Mouse (Mus musculus): ENCODE measurements around the gene Ankrd54. TPM values are rescaled to one million over a fixed set of nuclear protein-coding genes. Genes with fewer than 3 reads are reported as not detected.

The Ankrd54 gene
- polyA plus RNA-seq, 2 experiments = 37.7 to 39.9 TPM

DNA sequence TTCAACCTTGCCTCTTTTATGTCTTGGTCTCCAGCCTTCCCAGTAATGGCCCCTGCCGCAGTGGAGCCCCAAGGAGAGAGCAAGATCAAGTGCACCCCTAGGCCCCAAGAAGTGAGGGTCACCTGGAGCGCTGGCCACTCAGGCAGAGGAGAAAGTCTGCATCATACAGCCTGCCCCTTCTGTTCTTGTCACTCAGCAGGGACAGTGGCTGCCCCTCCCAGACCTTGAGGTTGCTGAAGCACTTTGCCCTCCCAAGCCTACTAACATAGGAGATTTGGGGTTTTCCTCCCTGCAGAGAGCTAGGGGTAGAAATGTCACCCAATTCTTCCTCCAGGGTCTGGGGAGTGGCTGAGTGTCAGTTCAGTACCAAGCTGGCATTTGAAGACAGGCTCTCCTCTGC, 10.3 kb downstream of the Ankrd54 start:
- no peak overlapping the region for H3K9ac ChIP-seq (replicated peaks)
- DNase-seq (ENCODE audit: low read depth in 3 of 3, low spot score in 3 of 3) = no peak
- H3K9me3 ChIP-seq (ENCODE audit: control insufficient read depth, low read length) = no peaks in the 10 kb centered on the region
- 93% methylated on average over 2 of the region's 2 CpGs for WGBS (ENCODE audit: insufficient replicate concordance)
- no peak overlapping the region for H3K4me2 ChIP-seq (ENCODE audit: low read depth)
- H3K4me3 ChIP-seq (ENCODE audit: insufficient read depth in 1 of 2, low read depth in 2 of 2, low read length in 2 of 2) = no peak overlapping the region
- TF ChIP-seq EP300 (IDR thresholded peaks at IDR 0.05; ENCODE audit: low read depth) = no peak
- TF ChIP-seq CTCF (IDR thresholded peaks at IDR 0.05; ENCODE audit: low read depth) = no peak
- peaks cover 46% of the 10 kb centered on the region for H3K36me3 ChIP-seq (replicated peaks; ENCODE audit: control insufficient read depth, insufficient read depth, low read depth)
- no peaks in the 10 kb centered on the region for H3K27me3 ChIP-seq (ENCODE audit: control insufficient read depth, insufficient read depth, low read length)
- no peak overlapping the region for H3K27ac ChIP-seq
- peaks cover 0 to 10% of the 10 kb centered on the region in 2 experiments; a peak in 3 of 4 replicates for H3K4me1 ChIP-seq (replicated peaks; ENCODE audit: control insufficient read depth in 2 of 2, insufficient read depth in 2 of 2, low read length in 1 of 2)
- no peak for ATAC-seq (ENCODE audit: insufficient read depth)

DNA sequence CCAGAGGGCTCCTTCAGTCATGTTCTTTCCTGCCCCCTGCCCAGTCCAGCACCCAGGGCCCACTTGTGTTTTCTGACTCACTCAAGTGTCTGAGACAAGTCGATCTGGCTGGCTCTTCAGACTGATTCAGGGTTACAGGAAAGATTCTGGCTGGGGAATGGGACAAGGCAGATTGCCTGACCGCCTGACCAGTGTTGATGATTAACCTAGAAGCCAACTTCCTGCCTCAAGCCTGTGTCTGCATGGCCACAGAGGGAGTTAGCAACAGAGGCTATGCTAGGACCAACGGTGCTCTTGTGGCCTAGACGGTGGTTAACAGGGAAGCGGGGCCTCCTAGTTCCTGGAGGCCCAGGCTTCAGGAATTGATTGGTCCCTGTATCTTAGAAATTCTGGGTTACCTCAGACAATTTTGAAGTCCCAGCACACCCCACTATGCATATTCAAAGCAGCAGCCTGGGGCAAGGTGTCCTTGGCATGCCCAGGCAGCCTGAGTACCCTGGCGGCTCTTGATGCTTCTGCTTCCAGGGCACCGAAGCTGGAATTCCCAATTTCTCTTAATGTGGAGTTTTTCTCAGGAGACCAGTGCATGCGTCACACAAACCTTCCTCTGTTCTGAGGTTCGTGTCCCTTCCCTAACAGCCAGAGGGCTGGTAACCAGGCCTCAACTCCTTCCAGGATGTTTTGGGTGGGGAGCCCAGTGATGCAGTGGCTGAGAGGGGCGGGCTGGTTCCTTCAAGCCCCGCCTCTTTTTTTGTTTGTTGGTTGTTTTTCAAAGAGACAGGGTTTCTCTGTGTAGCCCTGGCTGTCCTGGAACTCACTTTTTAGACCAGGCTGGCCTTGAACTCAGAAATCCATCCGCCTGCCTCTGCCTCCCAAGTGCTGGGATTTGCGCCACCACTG, 11.0 kb downstream of the Ankrd54 start:
- no peak overlapping the region for H3K4me3 ChIP-seq (ENCODE audit: insufficient read depth in 1 of 2, low read depth in 2 of 2, low read length in 2 of 2)
- H3K9me3 ChIP-seq (ENCODE audit: control insufficient read depth, low read length) = no peaks in the 10 kb centered on the region
- H3K27ac ChIP-seq = no peak overlapping the region
- WGBS (ENCODE audit: insufficient replicate concordance) = 46% methylated on average over 13 of the region's 13 CpGs
- TF ChIP-seq EP300 (IDR thresholded peaks at IDR 0.05; ENCODE audit: low read depth) = no peak
- TF ChIP-seq CTCF (IDR thresholded peaks at IDR 0.05; ENCODE audit: low read depth) = no peak
- H3K4me2 ChIP-seq (ENCODE audit: low read depth) = peak overlapping the region; percentile 16; the same call in 1 of the 2 replicates
- H3K36me3 ChIP-seq (replicated peaks; ENCODE audit: control insufficient read depth, insufficient read depth, low read depth) = peaks cover 39% of the 10 kb centered on the region
- ATAC-seq (ENCODE audit: insufficient read depth) (peak; percentile 19; the same call in 1 of the 2 replicates), DNase-seq (ENCODE audit: low read depth in 3 of 3, low spot score in 3 of 3) (no peak)
- no peak overlapping the region for H3K9ac ChIP-seq (replicated peaks)
- peaks cover 0 to 9% of the 10 kb centered on the region in 2 experiments; a peak in 2 of 4 replicates for H3K4me1 ChIP-seq (replicated peaks; ENCODE audit: control insufficient read depth in 2 of 2, insufficient read depth in 2 of 2, low read length in 1 of 2)
- no peaks in the 10 kb centered on the region for H3K27me3 ChIP-seq (ENCODE audit: control insufficient read depth, insufficient read depth, low read length)

DNA sequence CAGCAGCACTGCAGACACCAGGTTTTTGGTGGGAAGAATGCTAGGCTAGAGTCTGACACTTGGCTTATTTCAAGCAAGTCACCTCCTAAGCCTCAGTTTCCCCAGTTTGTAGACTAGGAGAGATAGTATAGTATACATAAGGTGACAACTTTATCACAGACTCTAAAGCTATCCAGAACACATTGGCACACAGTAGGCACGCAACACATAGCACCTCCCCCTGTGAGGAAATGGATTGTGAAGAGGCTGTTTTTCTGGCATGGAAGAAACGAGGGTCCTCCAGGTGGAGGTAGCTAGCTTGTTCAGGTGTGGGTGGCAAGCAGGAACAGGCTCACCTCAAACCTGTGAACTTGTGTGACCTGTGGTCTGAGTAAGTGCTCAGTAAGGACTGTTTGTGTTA, 11.7 kb downstream of the Ankrd54 start:
- Histone ChIP-seq H3K4me1 (replicated peaks; ENCODE audit: control insufficient read depth in 2 of 2, insufficient read depth in 2 of 2, low read length in 1 of 2) (peaks cover 0 to 9% of the 10 kb centered on the region in 2 experiments; a peak in 2 of 4 replicates), H3K9me3 (ENCODE audit: control insufficient read depth, low read length) (no peaks in the 10 kb centered on the region), H3K9ac (replicated peaks) (no peak overlapping the region), H3K27ac (no peak overlapping the region), H3K4me2 (ENCODE audit: low read depth) (no peak overlapping the region; the same call in 1 of the 2 replicates), H3K27me3 (ENCODE audit: control insufficient read depth, insufficient read depth, low read length) (no peaks in the 10 kb centered on the region), H3K36me3 (replicated peaks; ENCODE audit: control insufficient read depth, insufficient read depth, low read depth) (peaks cover 32% of the 10 kb centered on the region), H3K4me3 (ENCODE audit: insufficient read depth in 1 of 2, low read depth in 2 of 2, low read length in 2 of 2) (no peak overlapping the region)
- DNase-seq (ENCODE audit: low read depth in 3 of 3, low spot score in 3 of 3) (no peak), ATAC-seq (ENCODE audit: insufficient read depth) (no peak)
- TF ChIP-seq CTCF (IDR thresholded peaks at IDR 0.05; ENCODE audit: low read depth) (no peak), EP300 (IDR thresholded peaks at IDR 0.05; ENCODE audit: low read depth) (no peak)
- WGBS (ENCODE audit: insufficient replicate concordance) = 66% methylated on average over 2 of the region's 2 CpGs

DNA sequence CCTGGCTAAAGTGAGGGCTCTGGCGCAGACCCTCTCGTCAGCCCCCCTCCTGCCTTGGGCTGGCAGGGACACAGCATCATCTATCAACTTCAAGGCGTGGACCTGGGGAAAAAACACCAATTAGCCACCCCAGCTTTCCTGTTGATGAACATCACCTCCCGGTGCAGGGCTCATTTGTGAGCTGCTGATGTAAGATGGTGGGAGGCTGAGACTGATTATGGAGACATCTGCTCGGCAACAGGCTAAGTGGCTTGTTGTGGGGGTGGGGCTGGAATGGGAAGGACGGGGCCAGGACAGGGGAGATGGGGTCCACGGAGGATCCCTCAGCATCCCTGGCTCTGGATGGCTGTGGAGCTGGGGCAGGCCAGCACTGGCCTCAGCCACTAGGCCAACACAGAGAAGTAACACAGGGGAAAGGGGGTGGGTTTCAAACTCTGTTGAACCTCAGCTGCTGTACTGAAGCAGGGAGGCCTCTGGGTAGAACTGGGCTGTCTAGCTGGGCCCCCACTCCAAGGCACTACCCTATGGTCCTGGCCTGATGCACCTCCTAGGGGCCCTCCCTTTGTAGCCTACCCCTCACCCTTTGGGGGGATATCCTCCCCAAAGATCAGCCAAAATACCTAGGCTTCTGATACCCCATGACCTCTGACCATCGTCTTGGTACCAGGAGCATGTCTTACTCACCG, 12.4 kb downstream of the Ankrd54 start:
- no peak for DNase-seq (ENCODE audit: low read depth in 3 of 3, low spot score in 3 of 3)
- Histone ChIP-seq H3K36me3 (replicated peaks; ENCODE audit: control insufficient read depth, insufficient read depth, low read depth) (peaks cover 25% of the 10 kb centered on the region), H3K9me3 (ENCODE audit: control insufficient read depth, low read length) (no peaks in the 10 kb centered on the region), H3K27ac (no peak overlapping the region), H3K4me1 (replicated peaks; ENCODE audit: control insufficient read depth in 2 of 2, insufficient read depth in 2 of 2, low read length in 1 of 2) (peaks cover 0 to 9% of the 10 kb centered on the region in 2 experiments; a peak in 2 of 4 replicates), H3K27me3 (ENCODE audit: control insufficient read depth, insufficient read depth, low read length) (no peaks in the 10 kb centered on the region), H3K9ac (replicated peaks) (no peak overlapping the region), H3K4me3 (ENCODE audit: insufficient read depth in 1 of 2, low read depth in 2 of 2, low read length in 2 of 2) (no peak overlapping the region), H3K4me2 (ENCODE audit: low read depth) (no peak overlapping the region)
- no peak for ATAC-seq (ENCODE audit: insufficient read depth)
- WGBS (ENCODE audit: insufficient replicate concordance) = 63% methylated on average over 9 of the region's 9 CpGs
- TF ChIP-seq EP300 (IDR thresholded peaks at IDR 0.05; ENCODE audit: low read depth) (no peak), CTCF (IDR thresholded peaks at IDR 0.05; ENCODE audit: low read depth) (no peak)

DNA sequence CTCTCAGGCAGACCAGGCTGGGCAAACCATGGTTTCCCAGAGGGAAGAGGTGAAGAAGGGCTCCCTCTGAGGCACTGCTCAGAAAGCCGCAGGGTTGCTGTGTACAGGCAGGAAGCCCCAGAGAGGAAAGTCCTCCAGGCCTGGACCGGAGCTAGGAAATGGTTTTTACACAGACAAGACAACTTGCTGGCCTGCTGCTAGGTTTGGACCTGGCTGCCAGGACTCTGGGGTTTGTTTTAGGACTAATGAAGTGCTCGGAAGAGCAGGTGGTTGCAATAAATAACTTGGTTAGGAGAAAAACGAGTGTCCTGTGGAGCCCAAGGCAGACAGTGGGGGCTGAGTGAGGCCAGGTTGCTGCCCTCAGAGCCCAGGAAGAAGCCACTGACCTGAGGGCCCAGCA, 14.5 kb downstream of the Ankrd54 start:
- H3K9me3 ChIP-seq (ENCODE audit: control insufficient read depth, low read length) = no peaks in the 10 kb centered on the region
- H3K9ac ChIP-seq (replicated peaks) = no peak overlapping the region
- ATAC-seq (ENCODE audit: insufficient read depth) (no peak), DNase-seq (ENCODE audit: low read depth in 3 of 3, low spot score in 3 of 3) (no peak)
- TF ChIP-seq EP300 (IDR thresholded peaks at IDR 0.05; ENCODE audit: low read depth) (no peak), CTCF (IDR thresholded peaks at IDR 0.05; ENCODE audit: low read depth) (no peak)
- peaks cover 0 to 9% of the 10 kb centered on the region in 2 experiments; a peak in 2 of 4 replicates for H3K4me1 ChIP-seq (replicated peaks; ENCODE audit: control insufficient read depth in 2 of 2, insufficient read depth in 2 of 2, low read length in 1 of 2)
- H3K27me3 ChIP-seq (ENCODE audit: control insufficient read depth, insufficient read depth, low read length) = peaks cover 7% of the 10 kb centered on the region
- peaks cover 4% of the 10 kb centered on the region for H3K36me3 ChIP-seq (replicated peaks; ENCODE audit: control insufficient read depth, insufficient read depth, low read depth)
- no peak overlapping the region for H3K4me2 ChIP-seq (ENCODE audit: low read depth)
- H3K27ac ChIP-seq = no peak overlapping the region
- 57% methylated on average over 4 of the region's 4 CpGs for WGBS (ENCODE audit: insufficient replicate concordance)
- H3K4me3 ChIP-seq (ENCODE audit: insufficient read depth in 1 of 2, low read depth in 2 of 2, low read length in 2 of 2) = no peak overlapping the region
